Mouse (Mus musculus) limb, embryonic 11.5 days (tissue): ENCODE results near the gene Hacl1. TPM values are rescaled to one million over a fixed set of nuclear protein-coding genes. Genes with fewer than 3 reads are reported as not detected.
A peak's percentile ranks its signal among the peaks of the same experiment; 100 is the strongest.

Source experiments
- ATAC-seq: fragments of 200-750 bp; cut with Nextera tagmentation; 2 replicates; pipeline ENCODE4 v1.8.0; 2017; ENCODE audit warnings: low read depth; ENCODE audit not compliant: insufficient number of reproducible peaks, low FRiP score, low TSS enrichment
- DNase-seq: peaks from one replicate; pipeline ENCODE4 v3.0.0-alpha.2; 2015; ENCODE audit warnings: low spot score
- H3K27ac ChIP-seq: fragments of 300-500 bp; sonication (generic); replicated peaks from 2 replicates; pipeline ENCODE4 v1.5.1; 2014; ENCODE audit warnings: low read depth, mild to moderate bottlenecking, low read length
- H3K27me3 ChIP-seq: fragments of 300-500 bp; sonication (generic); 2 replicates; pipeline ENCODE4 v1.6.1; 2014; ENCODE audit warnings: mild to moderate bottlenecking, low read length, mixed read lengths; ENCODE audit not compliant: control insufficient read depth, insufficient read depth
- H3K36me3 ChIP-seq: fragments of 300-500 bp; sonication (generic); 2 replicates; pipeline ENCODE4 v1.6.1; 2014; ENCODE audit warnings: mild to moderate bottlenecking, low read length, moderate library complexity, mixed read lengths; ENCODE audit not compliant: control insufficient read depth, insufficient read depth
- H3K4me1 ChIP-seq: fragments of 300-500 bp; sonication (generic); 2 replicates; pipeline ENCODE4 v1.6.1; 2014; ENCODE audit warnings: low read length, mixed read lengths; ENCODE audit not compliant: control insufficient read depth, insufficient read depth
- H3K4me2 ChIP-seq: fragments of 300-500 bp; sonication (generic); 2 replicates; pipeline ENCODE4 v1.6.1; 2014; ENCODE audit warnings: low read depth, mild to moderate bottlenecking, moderate library complexity; ENCODE audit not compliant: severe bottlenecking
- H3K4me3 ChIP-seq: fragments of 300-500 bp; sonication (generic); 2 replicates; pipeline ENCODE4 v1.5.1; 2014; ENCODE audit warnings: low read depth, low read length
- H3K9ac ChIP-seq: fragments of 300-500 bp; sonication (generic); 2 replicates; pipeline ENCODE4 v1.6.1; 2014; ENCODE audit warnings: mild to moderate bottlenecking, low read length
- H3K9me3 ChIP-seq: fragments of 300-500 bp; sonication (generic); 2 replicates; pipeline ENCODE4 v1.6.1; 2016; ENCODE audit warnings: low read length; ENCODE audit not compliant: control insufficient read depth
- WGBS: fragments of 180-500 bp; shearing (Covaris S2); extraction: QIAGEN DNeasy Blood & Tissue Kit; methylation state at CpG from one replicate; pipeline ENCODE4 v1.1.7; 2014; 5-methylcytosine and 5-hydroxymethylcytosine counted together
- polyA plus RNA-seq: library from polyadenylated mRNA; unstranded; fragments of >200 nt; fragmentation: Nextera tagmentation; extraction: Ambion mirVana; gene quantifications from 2 replicates; pipeline ENCODE4 v1.2.1, GENCODE M21; 2014

Hacl1 gene
- polyA plus RNA-seq, 1 experiment from 2014 or later = 10.9 TPM

DNA sequence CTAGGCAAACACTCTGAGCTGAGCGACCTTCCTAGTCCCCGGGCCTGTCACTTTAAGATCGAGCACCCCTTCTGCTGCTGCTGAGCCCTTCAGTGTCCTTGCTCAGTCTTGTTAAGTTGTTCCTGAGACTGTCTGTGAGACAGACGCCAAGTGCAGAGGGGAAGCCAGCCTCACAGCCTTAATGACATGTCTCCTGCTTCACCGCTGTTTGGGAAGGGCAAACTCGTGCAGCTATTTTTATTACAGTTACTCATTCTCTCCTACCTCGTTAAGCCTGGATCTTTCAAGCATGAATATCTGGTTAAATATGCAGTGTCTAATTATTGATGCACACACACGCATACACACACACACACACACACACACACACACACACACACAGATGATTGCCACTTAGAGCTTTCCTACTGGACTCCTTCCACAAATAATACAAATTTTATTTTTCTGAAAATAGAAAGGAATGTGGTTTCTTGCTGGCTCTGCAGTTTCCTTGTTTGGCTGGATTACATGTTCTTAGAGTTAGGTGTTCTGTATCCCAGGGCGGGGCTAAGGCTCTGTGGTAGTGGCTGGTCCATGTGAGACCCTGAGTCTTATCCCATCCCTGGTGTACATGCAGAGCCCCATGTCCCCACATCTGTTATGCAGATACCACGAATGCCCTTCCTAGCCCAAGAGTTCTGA lies 18.6 kb upstream of the Hacl1 start:
- no peak overlapping the region for H3K9ac ChIP-seq
- no peak overlapping the region for H3K4me3 ChIP-seq
- no peaks in the 10 kb centered on the region for H3K9me3 ChIP-seq
- H3K4me2 ChIP-seq = no peak overlapping the region
- DNase-seq (peak; percentile 21), ATAC-seq (no peak)
- peak overlapping the region; percentile 57 for H3K27ac ChIP-seq
- H3K4me1 ChIP-seq = peaks cover 28% of the 10 kb centered on the region
- WGBS = 51% methylated on average over 10 of the region's 10 CpGs
- H3K27me3 ChIP-seq = no peaks in the 10 kb centered on the region
- no peaks in the 10 kb centered on the region for H3K36me3 ChIP-seq

DNA sequence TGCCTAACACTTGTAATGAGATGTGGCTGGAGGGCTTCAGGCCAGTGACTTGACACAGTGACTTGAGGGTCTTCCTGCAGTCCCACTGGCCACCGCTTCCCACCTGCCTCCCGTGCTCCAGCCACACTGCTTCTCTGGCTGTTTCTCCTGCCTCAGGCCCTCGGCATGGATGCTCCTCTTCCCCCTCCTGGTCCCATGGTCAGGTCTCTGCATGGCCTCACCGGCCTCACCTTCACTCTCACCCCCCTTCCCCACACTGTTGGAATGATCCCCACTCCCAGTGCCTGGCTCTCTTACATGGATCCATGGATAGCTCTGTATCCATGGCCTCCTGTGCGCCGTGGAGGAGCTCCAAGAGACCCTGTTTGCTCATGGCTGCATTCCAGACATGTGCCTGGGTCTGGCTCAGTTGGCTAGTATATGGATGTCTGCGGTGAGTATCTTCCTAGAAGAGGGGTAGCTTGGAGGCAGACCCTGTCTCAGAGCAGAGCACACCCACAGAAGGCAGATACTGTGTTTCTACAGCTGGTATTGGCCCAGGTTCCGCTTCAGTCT lies 17.1 kb upstream of the Hacl1 start:
- ATAC-seq (no peak), DNase-seq (peak; percentile 19)
- Histone ChIP-seq H3K9me3 (no peaks in the 10 kb centered on the region), H3K27ac (no peak overlapping the region), H3K4me3 (no peak overlapping the region), H3K9ac (no peak overlapping the region), H3K4me2 (no peak overlapping the region), H3K36me3 (no peaks in the 10 kb centered on the region), H3K27me3 (no peaks in the 10 kb centered on the region), H3K4me1 (peaks cover 21% of the 10 kb centered on the region)
- WGBS = 95% methylated on average over 8 of the region's 8 CpGs

DNA sequence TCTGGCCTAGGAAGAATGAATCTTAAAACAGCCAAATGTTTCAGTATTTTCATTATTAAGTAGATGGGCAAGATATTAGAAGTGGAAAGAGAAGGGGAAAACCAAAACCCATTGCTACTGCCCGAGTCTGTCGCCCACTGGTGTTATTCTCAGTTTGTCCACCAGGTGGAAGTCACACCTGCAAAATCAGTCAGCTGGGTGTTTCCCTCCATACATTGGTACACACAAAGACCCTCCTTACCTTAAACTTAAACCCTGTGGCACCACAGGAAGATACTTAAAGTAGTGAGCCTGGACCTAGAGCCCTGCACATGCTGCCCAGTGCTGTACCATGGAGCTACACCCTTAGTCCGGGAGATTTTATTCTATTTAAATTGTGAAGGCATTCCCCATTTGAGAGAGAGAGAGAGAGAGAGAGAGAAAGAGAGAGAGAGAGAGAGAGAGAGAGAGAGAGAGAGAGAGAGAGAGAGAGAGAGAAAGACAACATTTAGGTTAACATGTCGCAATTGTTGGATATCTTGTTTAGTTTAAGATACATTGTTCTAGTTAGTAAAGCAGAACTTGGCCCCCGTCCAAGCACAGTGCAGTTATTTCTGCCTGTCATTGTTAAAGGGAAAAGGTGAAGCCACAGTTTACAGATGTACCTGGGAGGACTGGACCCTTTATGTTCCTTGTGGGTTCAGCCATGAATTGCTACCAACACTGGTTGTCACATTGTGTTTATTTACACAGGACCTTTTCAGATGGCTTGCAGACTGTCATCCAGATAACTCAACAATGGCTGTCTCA lies 16.0 kb upstream of the Hacl1 start:
- 45% methylated on average over 5 of the region's 5 CpGs for WGBS
- peak; percentile 89 for DNase-seq

DNA sequence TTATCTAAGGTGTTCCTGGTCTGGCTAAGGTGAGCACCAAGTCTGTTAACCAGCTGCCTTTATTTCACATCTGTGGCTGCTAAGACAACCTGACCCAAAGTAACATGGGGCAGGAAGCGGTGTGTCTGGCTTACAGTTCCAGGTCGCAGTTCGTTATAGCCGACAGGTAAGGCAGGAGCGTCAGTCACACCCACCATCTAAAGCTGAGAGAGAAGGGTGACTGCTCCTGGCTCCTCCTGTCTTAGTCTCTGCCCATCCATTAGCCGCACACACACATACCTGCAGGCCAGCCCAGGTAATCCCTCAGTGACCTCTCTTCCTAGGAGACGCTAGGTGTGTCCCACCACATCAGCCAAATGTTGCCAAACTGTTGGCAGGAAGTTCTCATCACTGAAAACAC lies 15.3 kb upstream of the Hacl1 start:
- H3K27me3 ChIP-seq = no peaks in the 10 kb centered on the region
- H3K9ac ChIP-seq = no peak overlapping the region
- H3K4me1 ChIP-seq = peaks cover 10% of the 10 kb centered on the region; the same call in 1 of the 2 replicates
- no peak for ATAC-seq
- H3K9me3 ChIP-seq = no peaks in the 10 kb centered on the region
- DNase-seq = no peak
- no peak overlapping the region for H3K4me3 ChIP-seq
- H3K4me2 ChIP-seq = no peak overlapping the region
- 70% methylated on average over 7 of the region's 7 CpGs for WGBS
- H3K27ac ChIP-seq = no peak overlapping the region
- H3K36me3 ChIP-seq = no peaks in the 10 kb centered on the region

More for the DNA sequence above, 16.0 kb upstream of the Hacl1 start:
- no peak overlapping the region for H3K4me3 ChIP-seq
- H3K27me3 ChIP-seq = no peaks in the 10 kb centered on the region
- no peak overlapping the region for H3K4me2 ChIP-seq
- H3K9me3 ChIP-seq = no peaks in the 10 kb centered on the region
- ATAC-seq = no peak
- no peak overlapping the region for H3K9ac ChIP-seq
- no peak overlapping the region for H3K27ac ChIP-seq
- peaks cover 11% of the 10 kb centered on the region; the same call in 1 of the 2 replicates for H3K4me1 ChIP-seq
- no peaks in the 10 kb centered on the region for H3K36me3 ChIP-seq

DNA sequence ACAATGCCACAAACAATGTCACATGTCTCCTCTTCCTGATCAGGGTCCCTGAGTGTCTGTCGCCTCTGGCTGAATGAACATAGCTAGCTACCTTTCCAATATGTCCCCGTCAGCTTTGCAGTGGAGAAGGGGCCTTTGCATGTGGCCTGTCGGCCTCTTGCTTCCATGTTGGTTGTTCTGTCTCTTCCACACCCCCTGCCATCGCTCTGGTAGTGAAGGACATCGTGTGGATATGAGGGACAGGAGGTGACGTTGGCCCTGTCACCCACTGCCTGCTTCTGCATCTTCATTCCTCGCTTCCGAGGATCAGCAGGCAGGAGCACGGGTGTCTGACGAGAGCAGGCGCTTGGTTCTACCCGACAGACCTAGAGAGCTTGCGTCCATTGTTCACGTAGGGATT lies 14.3 kb upstream of the Hacl1 start:
- no peak overlapping the region for H3K27ac ChIP-seq
- peak; percentile 19 for DNase-seq
- H3K27me3 ChIP-seq = no peaks in the 10 kb centered on the region
- peaks cover 4% of the 10 kb centered on the region; the same call in 1 of the 2 replicates for H3K4me1 ChIP-seq
- H3K9me3 ChIP-seq = no peaks in the 10 kb centered on the region
- H3K9ac ChIP-seq = no peak overlapping the region
- ATAC-seq = no peak
- H3K36me3 ChIP-seq = no peaks in the 10 kb centered on the region
- no peak overlapping the region for H3K4me3 ChIP-seq
- 87% methylated on average over 14 of the region's 14 CpGs for WGBS
- no peak overlapping the region for H3K4me2 ChIP-seq

DNA sequence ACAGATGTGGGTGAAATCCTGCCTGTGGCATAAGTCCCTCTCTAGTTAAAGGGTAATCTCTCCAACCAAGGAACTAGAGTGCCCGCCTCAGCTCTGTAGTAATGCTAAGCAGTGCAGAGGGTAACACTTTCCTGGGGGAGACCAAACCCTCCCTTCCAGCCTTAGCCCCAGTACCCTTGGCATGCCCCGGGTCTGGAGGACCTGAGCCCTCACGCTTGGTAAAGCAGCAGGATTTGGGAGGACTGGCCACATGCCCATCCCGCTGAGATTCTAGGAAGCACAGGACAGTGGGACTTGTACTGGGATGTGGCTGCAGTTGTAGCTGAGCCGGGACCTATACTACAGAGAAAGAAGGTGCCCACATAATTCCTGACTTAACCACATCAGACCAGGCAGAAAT lies 13.7 kb upstream of the Hacl1 start:
- ATAC-seq = no peak; the same call in 1 of the 2 replicates
- 91% methylated on average over 5 of the region's 5 CpGs for WGBS
- no peaks in the 10 kb centered on the region for H3K27me3 ChIP-seq

DNA sequence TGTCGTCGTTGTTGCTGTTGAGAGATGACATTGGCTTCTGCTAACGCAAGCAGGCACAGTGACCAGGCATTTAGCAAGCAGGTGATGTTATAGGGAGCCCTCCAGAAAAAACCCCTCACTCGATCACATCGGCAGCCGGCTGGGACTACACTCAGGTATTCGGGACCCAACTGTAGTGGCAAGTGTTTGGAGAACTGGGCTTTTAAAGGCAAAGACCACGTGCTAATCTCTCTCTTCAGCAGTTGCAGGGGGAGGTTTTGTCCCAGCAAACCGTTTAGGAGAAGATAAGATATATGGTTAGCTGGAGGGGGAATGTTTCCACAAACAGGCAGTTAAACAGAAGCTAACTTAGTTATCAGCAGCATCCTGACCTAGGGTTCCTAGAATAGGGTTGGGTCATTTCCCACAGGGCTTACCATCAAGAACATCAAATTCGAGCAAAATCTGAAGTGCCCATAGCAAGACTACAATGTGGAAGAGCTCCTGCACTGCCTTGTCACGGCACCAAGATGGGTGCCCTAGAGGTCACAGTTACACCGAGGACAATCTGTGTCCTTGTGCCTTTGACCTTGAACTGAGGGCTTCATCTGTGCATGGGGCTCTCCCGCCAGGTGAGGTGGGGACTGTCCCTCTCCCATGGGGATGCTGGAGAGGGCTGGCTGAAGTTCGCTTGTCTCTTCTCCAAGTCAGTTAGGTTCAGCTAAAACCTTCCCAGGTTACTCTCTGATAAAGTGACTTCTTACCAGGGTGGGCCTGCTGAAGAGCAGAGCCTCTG lies 12.2 kb upstream of the Hacl1 start:
- Histone ChIP-seq H3K9ac (no peak overlapping the region), H3K27me3 (no peaks in the 10 kb centered on the region), H3K27ac (no peak overlapping the region), H3K4me2 (no peak overlapping the region), H3K36me3 (no peaks in the 10 kb centered on the region), H3K9me3 (no peaks in the 10 kb centered on the region), H3K4me1 (no peaks in the 10 kb centered on the region), H3K4me3 (no peak overlapping the region)
- 83% methylated on average over 14 of the region's 14 CpGs for whole genome bisulfite sequencing
- DNase-seq (no peak), ATAC-seq (no peak)

More for the DNA sequence above, 13.7 kb upstream of the Hacl1 start:
- Histone ChIP-seq H3K4me3 (no peak overlapping the region), H3K9ac (no peak overlapping the region), H3K4me1 (peaks cover 2% of the 10 kb centered on the region; the same call in 1 of the 2 replicates), H3K4me2 (no peak overlapping the region), H3K27ac (no peak overlapping the region), H3K36me3 (no peaks in the 10 kb centered on the region), H3K9me3 (no peaks in the 10 kb centered on the region)
- peak; percentile 19 for DNase-seq

DNA sequence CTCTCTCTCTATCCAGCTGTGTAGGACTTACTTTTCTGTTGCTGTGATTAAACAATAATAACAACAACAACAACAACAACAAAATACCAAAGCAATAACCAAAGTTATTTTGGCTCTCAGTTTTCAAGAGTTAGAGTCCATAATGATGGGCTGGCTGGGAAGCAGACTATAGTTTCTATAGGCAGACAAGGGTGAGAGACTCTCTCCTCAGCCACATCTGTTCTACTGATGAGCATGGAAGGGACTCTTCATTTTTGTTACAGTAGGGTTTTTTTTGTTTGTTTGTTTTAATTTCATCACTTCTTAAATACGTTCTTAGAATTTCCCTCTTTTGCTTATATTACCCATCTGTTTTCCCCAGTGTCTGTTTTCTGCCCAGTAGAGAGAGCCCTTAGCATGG lies 11.5 kb upstream of the Hacl1 start:
- WGBS = 97% methylated on average over 1 of the region's 1 CpGs
- ATAC-seq (no peak), DNase-seq (no peak)
- Histone ChIP-seq H3K36me3 (no peaks in the 10 kb centered on the region), H3K9me3 (no peaks in the 10 kb centered on the region), H3K9ac (no peak overlapping the region), H3K4me2 (no peak overlapping the region), H3K27ac (no peak overlapping the region), H3K4me3 (no peak overlapping the region), H3K27me3 (no peaks in the 10 kb centered on the region), H3K4me1 (no peaks in the 10 kb centered on the region)
